Mouse (Mus musculus) gastrocnemius, postnatal 25 days (tissue): ENCODE data around the gene Zfp677. TPM values are rescaled to one million over a fixed set of nuclear protein-coding genes. Genes with fewer than 3 reads are reported as not detected.
A peak's percentile ranks its signal among the peaks of the same experiment; 100 is the strongest.
"Not testable (repeated sequence)": the region's sequence is repeated elsewhere in the genome, so short reads cannot be mapped to it uniquely, and the experiment has no call there.

ENCODE experiments used
- DNase-seq: peaks from one replicate; pipeline ENCODE4 v3.0.0; 2022
- long read RNA-seq, 2 experiments: library from polyadenylated mRNA; stranded (forward); transcript quantifications; one replicate each; pipeline ENCODE4 v2.0.0; 2021
- total RNA-seq, 2 experiments: library from RNA; stranded (reverse); gene quantifications; 1 replicate in 1 of 2; 2 replicates in 1 of 2; pipeline ENCODE4 v1.2.3; 2021

The Zfp677 gene
- under 1 TPM; 0.36 to 0.40 TPM for total RNA-seq
- long read RNA-seq, experiment 1, result 0 reads
- long read RNA-seq, experiment 2, result 0 reads

DNA sequence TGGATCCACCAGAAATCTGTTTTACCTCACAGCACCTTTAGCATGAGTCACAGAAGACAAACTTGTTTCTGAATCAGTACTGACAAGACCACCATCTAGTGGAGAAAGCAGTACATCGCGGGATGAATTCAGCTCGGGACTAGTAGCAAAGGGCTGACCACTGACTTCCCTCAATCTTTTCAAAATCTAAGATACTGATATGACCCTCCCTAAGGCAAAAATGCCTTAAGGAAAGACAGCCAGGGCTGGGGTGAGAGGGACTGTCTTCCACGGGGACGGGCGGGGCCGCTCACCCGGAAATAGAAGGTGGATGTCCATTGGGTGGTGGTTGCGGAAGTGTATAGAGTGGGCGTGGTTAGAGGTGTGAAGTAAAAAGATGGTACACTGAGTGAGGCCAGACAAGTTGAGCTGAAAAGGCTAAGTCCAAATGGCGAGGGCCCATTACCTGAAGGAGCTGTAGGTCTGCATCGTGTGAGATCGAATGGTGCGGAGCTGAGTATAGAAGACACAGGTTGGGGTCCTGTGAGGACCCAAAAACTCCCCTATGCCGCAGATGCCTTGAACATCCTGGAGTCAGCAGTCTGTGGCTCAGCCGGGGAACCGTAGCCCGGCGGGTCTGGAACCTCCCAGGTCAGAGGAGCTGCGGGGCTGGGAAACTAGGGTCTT, at the start of gene Zfp677:
Gene Zfp677 (plus strand): TSS at position 358 of the 666 bp plus-strand sequence.
- peak; percentile 26 for DNase-seq

DNA sequence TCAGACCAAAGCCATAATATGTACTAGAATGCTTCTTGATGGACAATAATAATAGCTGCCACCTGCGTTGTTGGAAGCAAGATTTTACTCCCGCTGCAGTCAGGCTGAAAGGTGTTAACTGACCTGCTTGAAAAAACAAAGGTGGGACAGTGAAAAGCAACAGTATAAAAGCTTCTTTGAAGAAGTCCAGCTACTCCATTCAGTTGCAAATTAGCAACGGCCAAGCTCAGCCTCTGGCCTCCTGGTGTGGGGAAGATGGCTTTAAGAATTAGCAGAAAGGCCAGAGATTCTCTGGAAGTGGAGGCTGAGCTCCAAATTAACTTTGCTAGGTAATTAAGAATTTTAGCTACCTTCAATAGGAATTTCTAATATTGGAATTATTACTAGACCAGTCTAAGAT, 15.5 kb upstream of the Zfp677 start:
- DNase-seq, result not testable (repeated sequence)

DNA sequence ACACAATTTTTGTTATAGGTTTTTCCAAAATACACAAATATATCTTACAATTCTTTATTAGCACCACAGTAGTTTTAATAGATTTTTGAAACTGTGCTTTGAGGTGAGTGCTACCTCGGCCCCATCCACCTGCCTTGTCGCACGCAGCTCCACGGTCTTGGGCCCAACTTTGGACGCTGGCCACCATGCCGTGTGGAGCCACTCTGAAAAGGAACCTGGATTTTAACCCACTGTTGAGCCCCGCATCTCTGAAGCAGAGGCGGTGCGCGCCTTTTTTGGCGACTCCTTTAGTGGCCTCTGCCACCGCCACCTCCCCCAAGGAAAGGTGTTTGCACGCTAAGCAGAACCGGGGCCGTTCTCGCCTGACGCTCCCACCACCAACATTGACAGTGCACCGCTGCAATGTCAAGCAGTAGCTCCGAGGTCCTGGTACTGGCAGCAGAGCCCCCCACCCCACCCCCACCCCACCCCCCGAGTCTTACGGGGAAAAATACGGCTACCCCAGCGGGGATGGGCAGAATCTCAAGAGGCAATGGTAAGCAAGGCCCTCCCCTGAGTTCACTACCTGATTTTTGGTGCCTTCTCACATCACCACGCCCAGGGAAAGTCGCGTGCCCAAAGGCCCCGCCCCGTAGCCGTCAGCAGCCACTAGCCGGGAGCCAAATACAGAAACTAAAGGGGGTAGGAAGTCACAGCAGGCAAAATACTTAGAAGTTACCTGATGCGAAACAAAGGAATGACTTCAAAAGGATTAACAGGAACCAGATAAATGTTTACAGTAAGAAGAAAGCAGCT, 13.4 kb upstream of the Zfp677 start:
- DNase-seq, result no peak

DNA sequence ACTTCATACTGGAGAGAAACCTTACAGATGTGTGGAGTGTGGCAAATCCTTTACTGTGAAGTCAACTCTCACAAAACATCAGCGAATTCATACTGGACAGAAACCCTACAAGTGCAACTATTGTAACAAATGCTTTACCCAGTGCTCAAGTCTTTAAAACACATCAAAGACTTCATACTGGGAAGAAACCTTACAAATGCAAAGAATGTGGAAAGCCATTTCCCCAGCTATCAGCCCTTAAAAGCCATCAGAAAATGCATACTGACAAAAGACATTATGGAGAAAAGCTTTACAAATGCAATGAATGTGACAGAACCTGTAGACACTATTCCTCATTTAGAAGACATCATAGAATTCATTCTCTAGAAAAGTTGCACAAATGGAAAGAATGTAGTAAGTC, 8.2 kb upstream of the Zfp677 start:
- no peak for DNase-seq

DNA sequence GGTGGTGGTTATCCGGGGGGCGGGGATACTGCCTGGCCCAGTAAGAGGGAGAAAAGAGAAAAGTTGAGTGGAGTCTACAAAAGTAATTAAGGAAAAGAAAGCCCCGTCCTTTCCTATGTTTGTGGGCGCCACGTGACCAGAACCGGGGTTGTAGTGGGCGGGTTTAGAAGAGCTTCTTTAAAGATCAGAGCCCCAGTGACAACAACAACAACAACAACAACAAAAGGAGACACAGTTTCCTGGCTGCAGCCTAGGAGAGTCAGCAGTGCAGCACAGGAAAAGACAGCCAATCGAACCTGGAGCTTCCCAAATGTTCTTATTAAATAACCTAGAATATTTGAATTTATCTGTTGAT, 486 bp downstream of the Zfp677 start:
- no peak for DNase-seq

DNA sequence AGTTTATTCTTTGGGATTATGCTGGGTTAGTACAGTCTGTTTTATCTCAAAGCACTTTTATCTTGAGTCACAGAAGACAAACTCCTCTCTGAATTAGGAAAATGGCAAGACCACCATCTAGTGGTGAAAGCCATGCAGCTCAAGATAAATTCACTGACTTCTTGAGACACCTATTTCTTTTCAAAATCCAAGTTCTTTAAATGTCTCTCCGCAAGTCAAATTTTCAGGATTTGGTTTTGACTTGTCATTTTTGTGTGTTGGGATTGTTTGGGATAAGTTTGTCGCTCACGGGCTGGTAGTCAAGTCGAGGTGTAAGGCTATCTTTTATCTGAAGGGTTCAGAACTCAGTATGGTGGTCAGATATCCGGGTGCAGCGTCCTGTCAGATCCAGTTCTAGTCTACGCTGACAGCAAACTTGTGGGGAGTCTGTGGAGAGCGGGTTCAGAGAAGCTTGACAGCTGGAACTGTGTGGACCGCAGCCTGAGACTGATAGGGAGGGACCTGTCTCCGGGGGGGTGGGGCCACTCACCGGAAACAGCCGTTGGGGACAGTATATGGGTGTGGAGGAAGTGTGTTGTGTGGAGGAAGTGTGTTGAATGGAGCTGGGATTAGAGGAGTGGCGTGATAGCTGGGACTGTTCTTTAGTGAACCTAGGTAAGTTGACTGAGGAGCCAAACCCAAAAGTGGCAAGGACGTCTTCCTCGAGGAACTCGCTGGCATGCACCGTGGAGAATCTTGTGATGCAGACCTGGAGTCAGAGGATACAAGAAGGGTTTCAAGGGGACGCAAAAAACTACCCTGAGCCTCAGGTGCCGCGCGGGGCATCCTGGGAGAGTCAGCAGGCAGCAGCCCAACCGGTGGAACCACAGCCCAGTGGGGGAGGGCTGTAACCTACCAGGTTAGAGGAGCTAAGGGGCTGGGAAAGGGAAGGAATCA, 39.4 kb downstream of the Zfp677 start, which contains the start of gene Zfp54:
Gene Zfp54 (plus strand): TSS at position 564 of the 936 bp plus-strand sequence.
- peak; percentile 75 for DNase-seq

DNA sequence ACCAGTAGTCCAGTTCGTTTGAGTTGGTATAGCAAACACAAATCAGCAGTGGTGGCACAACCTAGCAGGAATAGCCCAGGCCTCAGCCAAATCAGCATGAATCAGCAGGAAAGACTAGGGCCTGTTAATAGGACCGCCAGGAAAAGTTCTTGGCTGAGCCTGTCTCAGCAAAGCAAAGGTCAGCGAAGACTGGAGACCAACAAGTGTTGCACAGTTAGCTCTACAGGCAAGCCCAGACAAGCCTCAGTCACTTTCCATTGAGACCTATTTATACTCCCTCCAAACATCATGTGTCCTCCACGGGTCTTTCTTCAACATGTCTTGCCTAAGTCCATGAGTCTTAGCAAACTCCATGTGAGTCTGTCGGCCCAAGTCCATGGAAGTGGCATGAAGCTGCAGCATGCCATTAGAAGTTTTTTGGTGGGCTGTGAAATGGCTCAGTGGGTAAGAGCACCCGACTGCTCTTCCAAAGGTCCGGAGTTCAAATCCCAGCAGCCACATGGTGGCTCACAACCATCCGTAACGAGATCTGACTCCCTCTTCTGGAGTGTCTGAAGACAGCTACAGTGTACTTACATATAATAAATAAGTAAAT, 55.4 kb downstream of the Zfp677 start:
- DNase-seq, result not testable (repeated sequence)

Other genes starting within 250 kb of the Zfp677 start
- not detected for gene Vmn1r234, start 157.7 kb upstream of the Zfp677 start, total RNA-seq
- gene Vmn1r235, start 127.3 kb upstream of the Zfp677 start, total RNA-seq, result not detected
- not detected for gene Vmn1r236, start 100.8 kb upstream of the Zfp677 start, total RNA-seq
- gene Vmn1r237, start 71.9 kb upstream of the Zfp677 start, total RNA-seq, result not detected
- under 1 TPM; 0.84 to 0.99 TPM for gene Zfp54, start 39.5 kb downstream of the Zfp677 start, total RNA-seq
- 1 to 10 TPM; 5.2 to 5.4 TPM for gene Zfp51, start 66.6 kb downstream of the Zfp677 start, total RNA-seq
- gene Zfp53, start 105.2 kb downstream of the Zfp677 start, total RNA-seq, result 1 to 10 TPM; 1.1 to 1.4 TPM
- 1 to 10 TPM; 3.0 to 6.3 TPM for gene Zfp52, start 151.8 kb downstream of the Zfp677 start, total RNA-seq
- 1 to 10 TPM; 1.8 to 3.1 TPM for gene Zfp948, start 183.3 kb downstream of the Zfp677 start, total RNA-seq